Mouse (Mus musculus) lung, embryonic 14.5 days (tissue): ENCODE measurements around the gene Serpinb1c. TPM values are rescaled to one million over a fixed set of nuclear protein-coding genes. Genes with fewer than 3 reads are reported as not detected.
A peak's percentile ranks its signal among the peaks of the same experiment; 100 is the strongest.
"Not testable (repeated sequence)": the region's sequence is repeated elsewhere in the genome, so short reads cannot be mapped to it uniquely, and the experiment has no call there.

Experiments used
- ATAC-seq: fragments of 200-750 bp; cut with Nextera tagmentation; 2 replicates; pipeline ENCODE4 v1.8.0; 2017; ENCODE audit warnings: mild to moderate bottlenecking, moderate TSS enrichment, moderate library complexity; ENCODE audit not compliant: insufficient read depth
- DNase-seq: peaks from one replicate; pipeline ENCODE4 v3.0.0-alpha.2; 2015
- H3K27ac ChIP-seq: fragments of 300-500 bp; sonication (generic); 2 replicates; pipeline ENCODE4 v1.5.1; 2014; ENCODE audit warnings: low read depth, mild to moderate bottlenecking, moderate library complexity
- H3K27me3 ChIP-seq: fragments of 300-500 bp; sonication (generic); 2 replicates; pipeline ENCODE4 v1.6.1; 2014; ENCODE audit warnings: low read length, control low read depth; ENCODE audit not compliant: insufficient read depth
- H3K36me3 ChIP-seq: fragments of 300-500 bp; sonication (generic); 2 replicates; pipeline ENCODE4 v1.6.1; 2014; ENCODE audit warnings: control low read depth; ENCODE audit not compliant: insufficient read depth
- H3K4me1 ChIP-seq: fragments of 300-500 bp; sonication (generic); 2 replicates; pipeline ENCODE4 v1.6.1; 2014; ENCODE audit warnings: antibody characterized with exemption, control low read depth; ENCODE audit not compliant: insufficient read depth
- H3K4me2 ChIP-seq: fragments of 300-500 bp; sonication (generic); 2 replicates; pipeline ENCODE4 v1.6.1; 2014; ENCODE audit warnings: mild to moderate bottlenecking
- H3K4me3 ChIP-seq: fragments of 300-500 bp; sonication (generic); 2 replicates; pipeline ENCODE4 v1.5.1; 2014; ENCODE audit warnings: low read depth, low read length
- H3K9ac ChIP-seq: fragments of 300-500 bp; sonication (generic); 2 replicates; pipeline ENCODE4 v1.6.1; 2014
- H3K9me3 ChIP-seq: fragments of 300-500 bp; sonication (generic); 2 replicates; pipeline ENCODE4 v1.6.1; 2016; ENCODE audit warnings: low read depth, low read length, control low read depth
- CTCF ChIP-seq: IDR thresholded peaks from 2 replicates; pipeline ENCODE4 v1.5.1; 2016; ENCODE audit warnings: antibody characterized with exemption, low read depth
- WGBS: fragments of 180-500 bp; shearing (Covaris S2); extraction: QIAGEN DNeasy Blood & Tissue Kit; methylation state at CpG from one replicate; pipeline ENCODE4 v1.1.7; 2014; 5-methylcytosine and 5-hydroxymethylcytosine counted together
- polyA plus RNA-seq: library from polyadenylated mRNA; unstranded; fragments of >200 nt; fragmentation: Nextera tagmentation; extraction: Ambion mirVana; gene quantifications from 2 replicates; pipeline ENCODE4 v1.2.1, GENCODE M21; 2014

Gene Serpinb1c
- polyA plus RNA-seq, 1 experiment from 2014 or later: not detected

GRCm38 (mm10) chr13:32924578-32925360 lies 26.8 kb upstream of the Serpinb1c start:
- ATAC-seq: peak; percentile 95
- TF ChIP-seq CTCF: no peak
- Histone ChIP-seq H3K36me3 (no peaks in the 10 kb centered on the region), H3K9me3 (no peaks in the 10 kb centered on the region), H3K4me1 (no peaks in the 10 kb centered on the region), H3K9ac (no peak overlapping the region), H3K4me3 (no peak overlapping the region), H3K27me3 (no peaks in the 10 kb centered on the region), H3K4me2 (peak overlapping the region; percentile 26; the same call in 1 of the 2 replicates), H3K27ac (peak overlapping the region; percentile 86)
- peak; percentile 62 for DNase-seq
- WGBS: 23% methylated on average over 7 of the region's 7 CpGs

- Histone ChIP-seq H3K36me3 (no peaks in the 10 kb centered on the region), H3K4me3 (no peak overlapping the region), H3K9ac (no peak overlapping the region), H3K27me3 (no peaks in the 10 kb centered on the region), H3K9me3 (no peaks in the 10 kb centered on the region), H3K27ac (no peak overlapping the region), H3K4me2 (no peak overlapping the region), H3K4me1 (no peaks in the 10 kb centered on the region)
- ATAC-seq (no peak), DNase-seq (no peak)
- no peak for TF ChIP-seq CTCF
Measured at GRCm38 (mm10) chr13:32922622-32923021, 24.6 kb upstream of the Serpinb1c start.

- DNase-seq: peak; percentile 68
- Histone ChIP-seq H3K9ac (no peak overlapping the region), H3K36me3 (no peaks in the 10 kb centered on the region), H3K4me3 (no peak overlapping the region), H3K27ac (peak overlapping the region; percentile 84), H3K4me1 (peaks cover 4% of the 10 kb centered on the region; the same call in 1 of the 2 replicates), H3K9me3 (no peaks in the 10 kb centered on the region), H3K27me3 (no peaks in the 10 kb centered on the region), H3K4me2 (no peak overlapping the region)
- no peak for TF ChIP-seq CTCF
- ATAC-seq: peak; percentile 88
Measured at GRCm38 (mm10) chr13:32912770-32913380, 14.9 kb upstream of the Serpinb1c start.

GRCm38 (mm10) chr13:32908182-32908581 lies 10.2 kb upstream of the Serpinb1c start:
- no peaks in the 10 kb centered on the region for H3K36me3 ChIP-seq
- TF ChIP-seq CTCF: no peak
- H3K4me3 ChIP-seq: no peak overlapping the region
- H3K27me3 ChIP-seq: no peaks in the 10 kb centered on the region
- DNase-seq: no peak
- WGBS: 86% methylated on average over 3 of the region's 3 CpGs
- no peaks in the 10 kb centered on the region for H3K9me3 ChIP-seq
- no peak overlapping the region for H3K4me2 ChIP-seq
- H3K4me1 ChIP-seq: peaks cover 4% of the 10 kb centered on the region; the same call in 1 of the 2 replicates
- no peak overlapping the region for H3K27ac ChIP-seq
- no peak overlapping the region for H3K9ac ChIP-seq
- no peak for ATAC-seq

GRCm38 (mm10) chr13:32903211-32903873 lies 5.3 kb upstream of the Serpinb1c start:
- Histone ChIP-seq H3K9me3 (no peaks in the 10 kb centered on the region), H3K4me3 (no peak overlapping the region), H3K27ac (no peak overlapping the region), H3K36me3 (no peaks in the 10 kb centered on the region), H3K4me1 (no peaks in the 10 kb centered on the region), H3K27me3 (no peaks in the 10 kb centered on the region), H3K4me2 (no peak overlapping the region), H3K9ac (no peak overlapping the region)
- TF ChIP-seq CTCF: peak; percentile 98
- DNase-seq (peak; percentile 97), ATAC-seq (peak; percentile 94)
- 22% methylated on average over 8 of the region's 8 CpGs for WGBS

- DNase-seq: peak; percentile 92
- H3K9ac ChIP-seq: no peak overlapping the region
- WGBS: 10% methylated on average over 4 of the region's 4 CpGs
- H3K27me3 ChIP-seq: no peaks in the 10 kb centered on the region
- ATAC-seq: peak; percentile 73
- no peaks in the 10 kb centered on the region for H3K4me1 ChIP-seq
- H3K4me3 ChIP-seq: no peak overlapping the region
- H3K36me3 ChIP-seq: no peaks in the 10 kb centered on the region
- no peak overlapping the region for H3K27ac ChIP-seq
- TF ChIP-seq CTCF: peak; percentile 86
- H3K9me3 ChIP-seq: no peaks in the 10 kb centered on the region
- no peak overlapping the region for H3K4me2 ChIP-seq
Measured at GRCm38 (mm10) chr13:32902481-32903015, 4.5 kb upstream of the Serpinb1c start.

GRCm38 (mm10) chr13:32900639-32901038 lies 2.6 kb upstream of the Serpinb1c start:
- peak; percentile 69 for TF ChIP-seq CTCF
- H3K4me3 ChIP-seq: no peak overlapping the region
- H3K9ac ChIP-seq: no peak overlapping the region
- DNase-seq: peak; percentile 84
- no peak overlapping the region for H3K27ac ChIP-seq
- no peaks in the 10 kb centered on the region for H3K27me3 ChIP-seq
- no peaks in the 10 kb centered on the region for H3K36me3 ChIP-seq
- ATAC-seq: no peak
- H3K9me3 ChIP-seq: no peaks in the 10 kb centered on the region
- no peaks in the 10 kb centered on the region for H3K4me1 ChIP-seq
- no peak overlapping the region for H3K4me2 ChIP-seq
- 14% methylated on average over 2 of the region's 2 CpGs for WGBS

GRCm38 (mm10) chr13:32899114-32899513 lies 1.1 kb upstream of the Serpinb1c start:
- ATAC-seq, H3K9ac ChIP-seq, H3K4me1 ChIP-seq, H3K27ac ChIP-seq, H3K4me2 ChIP-seq, H3K36me3 ChIP-seq, H3K27me3 ChIP-seq, H3K4me3 ChIP-seq, DNase-seq, H3K9me3 ChIP-seq: not testable (repeated sequence)
- 55% methylated on average over 2 of the region's 2 CpGs for WGBS
